Mouse (Mus musculus): ENCODE results near the gene Tns2. TPM values are rescaled to one million over a fixed set of nuclear protein-coding genes. Genes with fewer than 3 reads are reported as not detected.

Tns2 gene
- polyA plus RNA-seq, 1 experiment from 2014 or later, result 4.4 TPM

GRCm38 (mm10) chr15:102108651-102109525, 8.7 kb downstream of the Tns2 start:
- peak; percentile 86 for DNase-seq (ENCODE audit: low spot score)

- no peak for DNase-seq (ENCODE audit: low spot score)
Observed at GRCm38 (mm10) chr15:102110271-102110670, 10.1 kb downstream of the Tns2 start.

- DNase-seq (ENCODE audit: low spot score), result no peak
Observed at GRCm38 (mm10) chr15:102110701-102111494, 10.7 kb downstream of the Tns2 start.

- no peak for DNase-seq (ENCODE audit: low spot score)
Observed at GRCm38 (mm10) chr15:102111495-102111829, 11.2 kb downstream of the Tns2 start.

- DNase-seq (ENCODE audit: low spot score), result no peak
Observed at GRCm38 (mm10) chr15:102112181-102112580, 12.0 kb downstream of the Tns2 start.

GRCm38 (mm10) chr15:102112827-102113226, 12.6 kb downstream of the Tns2 start:
- DNase-seq (ENCODE audit: low spot score), result no peak

GRCm38 (mm10) chr15:102113674-102114073, 13.5 kb downstream of the Tns2 start:
- DNase-seq (ENCODE audit: low spot score), result no peak

GRCm38 (mm10) chr15:102114651-102115260, 14.5 kb downstream of the Tns2 start:
- DNase-seq (ENCODE audit: low spot score), result no peak

GRCm38 (mm10) chr15:102115731-102116231, 15.6 kb downstream of the Tns2 start:
- DNase-seq (ENCODE audit: low spot score), result peak; percentile 55

GRCm38 (mm10) chr15:102116753-102117415, 16.7 kb downstream of the Tns2 start:
- DNase-seq (ENCODE audit: low spot score), result no peak

GRCm38 (mm10) chr15:102117461-102118443, 17.5 kb downstream of the Tns2 start:
- DNase-seq (ENCODE audit: low spot score), result no peak

GRCm38 (mm10) chr15:102118591-102118990, 18.4 kb downstream of the Tns2 start:
- no peak for DNase-seq (ENCODE audit: low spot score)

- no peak for DNase-seq (ENCODE audit: low spot score)
Observed at GRCm38 (mm10) chr15:102119121-102119830, 19.1 kb downstream of the Tns2 start.

- DNase-seq (ENCODE audit: low spot score), result no peak
Observed at GRCm38 (mm10) chr15:102119831-102120170, 19.6 kb downstream of the Tns2 start.

GRCm38 (mm10) chr15:102120530-102120929, 20.3 kb downstream of the Tns2 start:
- no peak for DNase-seq (ENCODE audit: low spot score)

- no peak for DNase-seq (ENCODE audit: low spot score)
Observed at GRCm38 (mm10) chr15:102126303-102126702, 26.1 kb downstream of the Tns2 start.

GRCm38 (mm10) chr15:102133314-102133713, 33.1 kb downstream of the Tns2 start:
- no peak for DNase-seq (ENCODE audit: low spot score)

GRCm38 (mm10) chr15:102134709-102135108, 34.5 kb downstream of the Tns2 start:
- DNase-seq (ENCODE audit: low spot score), result no peak

- no peak for DNase-seq (ENCODE audit: low spot score)
Observed at GRCm38 (mm10) chr15:102135522-102136128, 35.4 kb downstream of the Tns2 start.

Measured in thymus, postnatal 0 days (tissue).